Mouse (Mus musculus): Measurements from ENCODE around the gene Micall1.

DNA sequence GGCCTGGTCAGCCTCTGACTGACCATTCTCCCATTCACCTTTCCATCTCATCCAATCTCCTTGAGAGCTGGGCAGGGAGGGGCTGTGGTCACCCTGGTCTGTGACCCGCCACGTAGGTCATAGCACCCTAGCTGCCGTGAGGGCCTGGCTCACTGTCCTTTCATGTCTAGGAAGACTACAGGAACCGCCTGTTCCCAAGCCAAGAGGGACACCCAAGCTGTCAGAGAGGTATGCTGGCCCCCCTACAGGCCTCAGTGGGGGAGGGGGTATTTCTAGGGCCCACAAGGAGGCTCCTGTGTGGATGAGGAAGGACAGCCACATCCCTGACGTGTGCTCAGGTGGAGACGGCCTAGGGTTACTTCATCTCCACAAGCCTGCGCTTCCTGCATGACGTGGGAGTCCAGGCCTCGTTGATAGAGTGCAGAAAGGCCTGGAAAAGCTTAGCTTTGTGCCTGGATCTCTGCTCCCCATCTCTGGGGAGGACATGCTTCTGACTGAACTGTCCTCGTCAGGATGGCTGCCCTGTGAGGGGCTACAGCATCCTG, 15.7 kb downstream of the Micall1 start:
- TF ChIP-seq EP300 (IDR thresholded peaks at IDR 0.05) (no peak), CTCF (IDR thresholded peaks at IDR 0.05) (no peak)
